Mouse (Mus musculus): ENCODE measurements at regions not wholly inside any gene's neighbourhood (a gene's known extent, or its start where the extent isn't known, plus 50 kb on each side); places are given as distances from the start of the nearest gene placed in this dataset.

DNA sequence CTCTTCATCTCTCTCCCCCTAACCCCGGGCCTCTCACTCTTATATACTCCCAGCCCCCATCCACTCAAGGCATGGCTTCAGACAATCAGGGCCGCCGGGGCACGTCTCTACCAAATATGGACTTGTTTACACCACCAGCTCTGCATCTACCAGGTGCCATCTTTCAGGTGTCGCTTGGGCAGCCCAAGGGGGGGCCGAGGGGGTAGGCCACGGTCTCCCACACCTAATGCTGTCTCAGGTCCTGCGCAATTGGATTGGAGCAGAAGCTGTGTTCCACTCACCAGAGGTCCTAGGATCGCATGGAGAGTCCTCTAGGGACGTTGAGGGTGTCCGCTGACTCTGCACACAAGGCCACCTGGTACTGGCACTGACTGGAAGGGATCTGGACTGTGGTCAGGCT, 1306.0 kb upstream of the 1700015G11Rik start:
- DNase-seq, result peak in 1 of 2 experiments; percentile 26

DNA sequence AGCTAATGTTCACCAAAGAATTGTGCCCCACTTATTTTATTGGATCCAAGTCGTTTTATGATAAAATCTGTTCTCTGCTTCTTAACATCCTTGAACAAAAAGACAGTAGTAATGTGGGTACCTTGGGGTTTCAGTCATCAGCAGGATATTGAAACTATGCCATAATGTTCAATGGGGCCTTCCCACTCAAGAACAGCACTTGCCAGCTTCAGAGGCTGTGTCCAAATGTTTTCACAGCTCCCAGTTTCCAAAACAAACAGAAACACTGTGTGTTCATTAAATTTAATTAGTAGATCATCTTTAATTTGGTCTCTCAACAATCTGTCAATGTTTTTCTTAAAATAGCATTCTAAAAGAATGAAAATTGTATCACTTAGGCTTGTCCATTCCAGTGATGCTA, 1266.5 kb upstream of the 1700015G11Rik start:
- DNase-seq, result no peak

All from kidney, postnatal 25 days (tissue).